Mouse (Mus musculus): ENCODE data around the gene Vps33a. TPM values are rescaled to one million over a fixed set of nuclear protein-coding genes. Genes with fewer than 3 reads are reported as not detected.

Vps33a gene
- total RNA-seq, 2 experiments from 2014 or later = 8.2 to 10.9 TPM

Other genes starting within 250 kb of the Vps33a start
- 15.1 and 18.0 TPM in 2 replicates for gene Bcl7a, start 229.2 kb downstream of the Vps33a start, total RNA-seq (2015; ENCODE audit: low replicate concordance)
- 8.7 and 11.3 TPM in 2 replicates for gene Bcl7a, start 229.2 kb downstream of the Vps33a start, total RNA-seq (2017; ENCODE audit: low replicate concordance)
- 11.3 and 13.3 TPM in 2 replicates for gene Mlxip, start 178.2 kb downstream of the Vps33a start, total RNA-seq (2015; ENCODE audit: low replicate concordance)
- 2.0 and 2.8 TPM in 2 replicates for gene Mlxip, start 178.2 kb downstream of the Vps33a start, total RNA-seq (2017; ENCODE audit: low replicate concordance)
- gene Lrrc43, start 83.7 kb downstream of the Vps33a start, total RNA-seq (2015; ENCODE audit: low replicate concordance) = not detected in 2 replicates
- gene Lrrc43, start 83.7 kb downstream of the Vps33a start, total RNA-seq (2017; ENCODE audit: low replicate concordance) = not detected in 2 replicates
- not detected in 2 replicates for gene Il31, start 83.5 kb downstream of the Vps33a start, total RNA-seq (2015; ENCODE audit: low replicate concordance)
- not detected in 2 replicates for gene Il31, start 83.5 kb downstream of the Vps33a start, total RNA-seq (2017; ENCODE audit: low replicate concordance)
- gene B3gnt4, start 62.6 kb downstream of the Vps33a start, total RNA-seq (2015; ENCODE audit: low replicate concordance) = not detected in 2 replicates
- not detected in 2 replicates for gene B3gnt4, start 62.6 kb downstream of the Vps33a start, total RNA-seq (2017; ENCODE audit: low replicate concordance)
- 13.0 and 28.8 TPM in 2 replicates for gene Diablo, start 48.9 kb downstream of the Vps33a start, total RNA-seq (2015; ENCODE audit: low replicate concordance)
- gene Diablo, start 48.9 kb downstream of the Vps33a start, total RNA-seq (2017; ENCODE audit: low replicate concordance) = 27.0 and 49.5 TPM in 2 replicates
- not detected in 2 replicates for gene Gm49027, start 47.5 kb downstream of the Vps33a start, total RNA-seq (2015; ENCODE audit: low replicate concordance)
- not detected in 2 replicates for gene Gm49027, start 47.5 kb downstream of the Vps33a start, total RNA-seq (2017; ENCODE audit: low replicate concordance)
- gene Clip1, start 111.6 kb upstream of the Vps33a start, total RNA-seq (2015; ENCODE audit: low replicate concordance) = 19.5 and 28.1 TPM in 2 replicates
- 15.1 and 21.3 TPM in 2 replicates for gene Clip1, start 111.6 kb upstream of the Vps33a start, total RNA-seq (2017; ENCODE audit: low replicate concordance)
- gene Zcchc8, start 148.1 kb upstream of the Vps33a start, total RNA-seq (2015; ENCODE audit: low replicate concordance) = 68.8 and 69.6 TPM in 2 replicates
- 120 and 155 TPM in 2 replicates for gene Zcchc8, start 148.1 kb upstream of the Vps33a start, total RNA-seq (2017; ENCODE audit: low replicate concordance)
- 112 and 156 TPM in 2 replicates for gene Rsrc2, start 176.4 kb upstream of the Vps33a start, total RNA-seq (2015; ENCODE audit: low replicate concordance)
- gene Rsrc2, start 176.4 kb upstream of the Vps33a start, total RNA-seq (2017; ENCODE audit: low replicate concordance) = 185 and 272 TPM in 2 replicates
- 152 and 208 TPM in 2 replicates for gene Kntc1, start 176.7 kb upstream of the Vps33a start, total RNA-seq (2015; ENCODE audit: low replicate concordance)
- 122 and 174 TPM in 2 replicates for gene Kntc1, start 176.7 kb upstream of the Vps33a start, total RNA-seq (2017; ENCODE audit: low replicate concordance)

Measured in erythroid progenitor cell, adult 5-6 weeks (primary cell).